Mouse (Mus musculus): ENCODE data around the gene Uggt2.
"Not testable (repeated sequence)": the region's sequence is repeated elsewhere in the genome, so short reads cannot be mapped to it uniquely, and the experiment has no call there.

Uggt2 gene

GRCm38 (mm10) chr14:119027675-119028253, 71.5 kb downstream of the Uggt2 start:
- DNase-seq (ENCODE audit: low spot score): no peak

- DNase-seq (ENCODE audit: low spot score): peak; percentile 22
Observed at GRCm38 (mm10) chr14:119027130-119027529, 72.1 kb downstream of the Uggt2 start.

GRCm38 (mm10) chr14:119025889-119026288, 73.3 kb downstream of the Uggt2 start:
- DNase-seq (ENCODE audit: low spot score): no peak

GRCm38 (mm10) chr14:119013549-119013948, 85.7 kb downstream of the Uggt2 start:
- DNase-seq (ENCODE audit: low spot score): no peak

GRCm38 (mm10) chr14:119012607-119013431, 86.4 kb downstream of the Uggt2 start:
- DNase-seq (ENCODE audit: low spot score): peak; percentile 47

- no peak for DNase-seq (ENCODE audit: low spot score)
Observed at GRCm38 (mm10) chr14:119009531-119009930, 89.7 kb downstream of the Uggt2 start.

GRCm38 (mm10) chr14:119008031-119008590, 91.1 kb downstream of the Uggt2 start:
- no peak for DNase-seq (ENCODE audit: low spot score)

- peak; percentile 96 for DNase-seq (ENCODE audit: low spot score)
Observed at GRCm38 (mm10) chr14:119007103-119007951, 91.9 kb downstream of the Uggt2 start.

- no peak for DNase-seq (ENCODE audit: low spot score)
Observed at GRCm38 (mm10) chr14:119006441-119007102, 92.7 kb downstream of the Uggt2 start.

GRCm38 (mm10) chr14:119005834-119006233, 93.4 kb downstream of the Uggt2 start:
- no peak for DNase-seq (ENCODE audit: low spot score)

- no peak for DNase-seq (ENCODE audit: low spot score)
Observed at GRCm38 (mm10) chr14:119003320-119003719, 95.9 kb downstream of the Uggt2 start.

GRCm38 (mm10) chr14:118995226-118995925, 103.9 kb downstream of the Uggt2 start:
- no peak for DNase-seq (ENCODE audit: low spot score)

GRCm38 (mm10) chr14:118987523-118988496, 111.4 kb downstream of the Uggt2 start:
- no peak for DNase-seq (ENCODE audit: low spot score)

GRCm38 (mm10) chr14:118986653-118987522, 112.3 kb downstream of the Uggt2 start:
- no peak for DNase-seq (ENCODE audit: low spot score)

GRCm38 (mm10) chr14:118984161-118984560, 115.1 kb downstream of the Uggt2 start:
- no peak for DNase-seq (ENCODE audit: low spot score)

GRCm38 (mm10) chr14:118983396-118983795, 115.8 kb downstream of the Uggt2 start:
- DNase-seq (ENCODE audit: low spot score): no peak

- not testable (repeated sequence) for DNase-seq (ENCODE audit: low spot score)
Observed at GRCm38 (mm10) chr14:118982429-118983045, 116.7 kb downstream of the Uggt2 start.

- not testable (repeated sequence) for DNase-seq (ENCODE audit: low spot score)
Observed at GRCm38 (mm10) chr14:118981711-118982428, 117.4 kb downstream of the Uggt2 start.
